Mouse (Mus musculus): ENCODE data around the gene Dedd2. TPM values are rescaled to one million over a fixed set of nuclear protein-coding genes. Genes with fewer than 3 reads are reported as not detected.
A peak's percentile ranks its signal among the peaks of the same experiment; 100 is the strongest.

Gene Dedd2
- total and polyA plus RNA-seq, 3 experiments, result 25.2 to 36.6 TPM; not detected in 1

DNA sequence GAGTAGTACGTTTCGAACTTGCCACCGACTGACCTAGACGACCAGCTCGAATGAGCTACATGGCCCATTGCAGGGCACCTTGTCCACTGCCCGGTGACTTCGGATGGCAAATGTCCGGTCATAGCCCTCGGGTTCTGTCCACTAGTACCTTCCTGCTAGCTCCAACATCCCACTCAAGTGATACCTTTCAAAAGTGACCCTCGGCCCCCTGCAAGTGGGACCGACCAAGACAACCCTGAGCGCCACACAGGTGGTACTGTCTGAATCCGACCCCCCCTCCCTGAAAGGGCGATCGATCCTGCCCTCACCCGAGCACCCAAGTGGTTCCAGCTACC is 1.0 kb downstream of the Dedd2 start:
- Histone ChIP-seq H3K27me3 (ENCODE audit: control insufficient read depth in 1 of 2, insufficient read depth in 2 of 2, low read length in 2 of 2) (no peaks in the 10 kb centered on the region), H3K4me3 (ENCODE audit: control insufficient read depth in 1 of 2, insufficient read depth in 1 of 2, low read depth in 2 of 2, low read length in 2 of 2) (peak overlapping the region; percentile 75 to 87), H3K79me2 (ENCODE audit: control insufficient read depth, insufficient read depth, low read length, poor library complexity) (peaks cover 37% of the 10 kb centered on the region), H3K36me3 (ENCODE audit: control insufficient read depth in 1 of 2, insufficient read depth in 2 of 2, low read length in 2 of 2) (peaks cover 3 to 21% of the 10 kb centered on the region in 2 experiments; a peak in 3 of 4 replicates), H3K9me3 (replicated peaks; ENCODE audit: insufficient read depth, low read length) (no peaks in the 10 kb centered on the region), H3K4me1 (ENCODE audit: control insufficient read depth in 1 of 2, insufficient read depth in 2 of 2, low read length in 2 of 2) (peaks cover 0 to 24% of the 10 kb centered on the region in 2 experiments; a peak in 3 of 4 replicates), H3K9ac (ENCODE audit: control insufficient read depth, low read depth, low read length, poor library complexity, severe bottlenecking) (peak overlapping the region; percentile 77), H3K27ac (ENCODE audit: control insufficient read depth, low read depth, low read length) (peak overlapping the region; percentile 56)
- TF ChIP-seq NELFE (IDR thresholded peaks at IDR 0.05; ENCODE audit: low read depth, low read length) (no peak), JUND (IDR thresholded peaks at IDR 0.05; ENCODE audit: low read depth, low read length) (no peak), POLR2AphosphoS5 (IDR thresholded peaks at IDR 0.05; ENCODE audit: borderline replicate concordance, low read depth, low read length) (no peak), ELF1 (IDR thresholded peaks at IDR 0.05; ENCODE audit: low read depth, low read length) (no peak), RAD21 (IDR thresholded peaks at IDR 0.05; ENCODE audit: low read depth, low read length) (no peak), MAFK (IDR thresholded peaks at IDR 0.05; ENCODE audit: borderline replicate concordance, low read depth, low read length) (no peak), TBP (IDR thresholded peaks at IDR 0.05; ENCODE audit: low read depth, low read length) (no peak), ZC3H11A (IDR thresholded peaks at IDR 0.05; ENCODE audit: low read depth, low read length) (no peak), KAT2A (conservative IDR thresholded peaks at IDR 0.05; ENCODE audit: low read depth, low read length) (no peak), RCOR1 (IDR thresholded peaks at IDR 0.05; ENCODE audit: low read depth, low read length) (no peak), USF2 (IDR thresholded peaks at IDR 0.05; ENCODE audit: borderline replicate concordance in 1 of 2, insufficient read depth in 1 of 2, low read depth in 1 of 2, low read length in 2 of 2) (no peak)
- no peak for DNase-seq (ENCODE audit: low read depth, low spot score)

DNA sequence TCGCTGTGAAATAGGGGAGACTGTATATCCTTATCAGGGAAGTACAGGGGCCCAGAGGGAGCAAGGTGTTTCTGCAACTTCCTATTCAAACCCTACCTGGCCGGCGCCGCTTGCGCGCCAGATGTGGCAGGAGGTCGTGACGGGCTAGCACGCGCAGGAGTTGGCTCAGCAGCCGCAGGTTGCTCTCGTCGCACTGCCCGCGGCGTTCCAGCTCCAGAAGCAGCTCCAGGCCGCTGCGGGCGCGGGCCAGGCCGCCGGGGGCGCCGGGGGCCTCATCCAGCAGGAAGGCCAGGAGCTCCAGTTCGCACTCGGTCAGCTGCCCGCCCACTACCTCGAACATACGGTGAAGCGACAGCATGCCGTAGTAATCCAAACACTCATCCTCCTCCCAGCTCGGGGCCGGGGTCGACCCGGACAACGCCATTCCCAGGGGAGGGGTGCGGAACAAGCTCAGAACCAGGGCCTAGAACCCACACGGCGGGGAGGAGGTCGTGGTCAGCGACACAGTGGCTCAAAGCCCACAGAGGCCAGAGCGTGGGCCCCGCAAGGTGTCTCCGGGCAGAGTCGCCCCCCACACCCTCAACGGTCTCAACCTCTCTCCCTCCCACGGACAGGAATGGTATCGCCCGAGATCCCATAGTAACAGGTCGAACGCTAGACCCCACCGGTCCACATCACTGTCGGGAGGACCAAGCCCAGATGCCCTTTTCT is 1.6 kb downstream of the Dedd2 start:
- Histone ChIP-seq H3K4me3 (ENCODE audit: control insufficient read depth in 1 of 2, insufficient read depth in 1 of 2, low read depth in 2 of 2, low read length in 2 of 2) (peak overlapping the region; percentile 75 to 87), H3K4me1 (ENCODE audit: control insufficient read depth in 1 of 2, insufficient read depth in 2 of 2, low read length in 2 of 2) (peaks cover 2 to 28% of the 10 kb centered on the region in 2 experiments), H3K9ac (ENCODE audit: control insufficient read depth, low read depth, low read length, poor library complexity, severe bottlenecking) (peak overlapping the region; percentile 77), H3K79me2 (ENCODE audit: control insufficient read depth, insufficient read depth, low read length, poor library complexity) (peaks cover 37% of the 10 kb centered on the region), H3K27ac (ENCODE audit: control insufficient read depth, low read depth, low read length) (peak overlapping the region; percentile 58), H3K9me3 (replicated peaks; ENCODE audit: insufficient read depth, low read length) (no peaks in the 10 kb centered on the region), H3K27me3 (ENCODE audit: control insufficient read depth in 1 of 2, insufficient read depth in 2 of 2, low read length in 2 of 2) (no peaks in the 10 kb centered on the region), H3K36me3 (ENCODE audit: control insufficient read depth in 1 of 2, insufficient read depth in 2 of 2, low read length in 2 of 2) (peaks cover 5 to 24% of the 10 kb centered on the region in 2 experiments; a peak in 3 of 4 replicates)
- DNase-seq (ENCODE audit: low read depth, low spot score), result peak; percentile 86
- peak; percentile 27; the same call in 1 of the 2 replicates for TF ChIP-seq TBP (IDR thresholded peaks at IDR 0.05; ENCODE audit: low read depth, low read length)
- peak; percentile 54; the same call in 1 of the 2 replicates for TF ChIP-seq MAX (IDR thresholded peaks at IDR 0.05; ENCODE audit: low read length)
- TF ChIP-seq RCOR1 (IDR thresholded peaks at IDR 0.05; ENCODE audit: low read depth, low read length), result no peak
- TF ChIP-seq MAZ (IDR thresholded peaks at IDR 0.05; ENCODE audit: low read depth, low read length), result no peak
- 0 out of 4 replicates have a peak, but pooled peaks of 1 of the 2 experiments have one; percentile 43 for TF ChIP-seq POLR2A (IDR thresholded peaks at IDR 0.05; ENCODE audit: control insufficient read depth in 1 of 2, insufficient read depth in 1 of 2, low read depth in 1 of 2, low read length in 2 of 2, poor library complexity in 1 of 2)
- peak; percentile 64 for TF ChIP-seq HCFC1 (IDR thresholded peaks at IDR 0.05; ENCODE audit: low read depth, low read length)
- TF ChIP-seq NRF1 (IDR thresholded peaks at IDR 0.05; ENCODE audit: insufficient read depth, low read depth, low read length, poor library complexity, severe bottlenecking), result peak; percentile 16; the same call in 1 of the 2 replicates
- TF ChIP-seq CHD1 (IDR thresholded peaks at IDR 0.05; ENCODE audit: low read depth, low read length), result peak; percentile 99
- peak; percentile 81 for TF ChIP-seq MXI1 (IDR thresholded peaks at IDR 0.05; ENCODE audit: low read depth, low read length)
- TF ChIP-seq TAL1 (IDR thresholded peaks at IDR 0.05; ENCODE audit: low read length), result peak; percentile 72
- no peak for TF ChIP-seq MEF2A (IDR thresholded peaks at IDR 0.05; ENCODE audit: extremely low read depth, insufficient replicate concordance, low read depth, low read length, poor library complexity, severe bottlenecking)
- no peak for TF ChIP-seq BHLHE40 (IDR thresholded peaks at IDR 0.05; ENCODE audit: borderline replicate concordance, low read depth, low read length)
- TF ChIP-seq GATA1 (IDR thresholded peaks at IDR 0.05; ENCODE audit: low read depth, low read length), result peak; percentile 15; the same call in 1 of the 2 replicates
- no peak for TF ChIP-seq GABPA (IDR thresholded peaks at IDR 0.05; ENCODE audit: low read depth, low read length)
